Mouse (Mus musculus) lung, embryonic 16.5 days (tissue): ENCODE data around the gene Sp100. TPM values are rescaled to one million over a fixed set of nuclear protein-coding genes. Genes with fewer than 3 reads are reported as not detected.

Source experiments
- ATAC-seq: fragments of 200-750 bp; cut with Nextera tagmentation; 2 replicates; pipeline ENCODE4 v1.8.0; 2017; ENCODE audit warnings: low read depth, mild to moderate bottlenecking, moderate library complexity
- H3K27ac ChIP-seq: fragments of 300-500 bp; sonication (generic); 2 replicates; pipeline ENCODE4 v1.5.1; 2014; ENCODE audit warnings: mild to moderate bottlenecking, control low read depth, low read length
- H3K27me3 ChIP-seq: fragments of 300-500 bp; sonication (generic); 2 replicates; pipeline ENCODE4 v1.6.1; 2014; ENCODE audit warnings: low read depth, low read length, mixed read lengths; ENCODE audit not compliant: control insufficient read depth, insufficient read depth
- H3K36me3 ChIP-seq: fragments of 300-500 bp; sonication (generic); 2 replicates; pipeline ENCODE4 v1.6.1; 2014; ENCODE audit warnings: low read length; ENCODE audit not compliant: control insufficient read depth, insufficient read depth
- H3K4me1 ChIP-seq: fragments of 300-500 bp; sonication (generic); replicated peaks from 2 replicates; pipeline ENCODE4 v1.6.1; 2014; ENCODE audit warnings: low read length, mixed read lengths; ENCODE audit not compliant: control insufficient read depth, insufficient read depth
- H3K4me2 ChIP-seq: fragments of 300-500 bp; sonication (generic); 2 replicates; pipeline ENCODE4 v1.6.1; 2014; ENCODE audit warnings: low read depth, low read length, control low read depth
- H3K4me3 ChIP-seq: fragments of 300-500 bp; sonication (generic); 2 replicates; pipeline ENCODE4 v1.5.1; 2014; ENCODE audit warnings: mild to moderate bottlenecking, low read length, control low read depth
- H3K9ac ChIP-seq: fragments of 300-500 bp; sonication (generic); 2 replicates; pipeline ENCODE4 v1.6.1; 2014; ENCODE audit warnings: low read length, control low read depth
- H3K9me3 ChIP-seq: fragments of 300-500 bp; sonication (generic); 2 replicates; pipeline ENCODE4 v1.6.1; 2016; ENCODE audit warnings: low read length; ENCODE audit not compliant: control insufficient read depth
- WGBS: fragments of 180-500 bp; shearing (Covaris S2); extraction: QIAGEN DNeasy Blood & Tissue Kit; methylation state at CpG from one replicate; pipeline ENCODE4 v1.1.7; 2014; 5-methylcytosine and 5-hydroxymethylcytosine counted together
- microRNA-seq: library from miRNA; unstranded; fragments of <30 nt; microRNA quantifications from one replicate; pipeline ENCODE4, GENCODE M21; 2016
- polyA plus RNA-seq: library from polyadenylated mRNA; unstranded; fragments of >200 nt; fragmentation: Nextera tagmentation; extraction: Ambion mirVana; gene quantifications from 2 replicates; pipeline ENCODE4 v1.2.1, GENCODE M21; 2015

Gene Sp100
- polyA plus RNA-seq, 1 experiment from 2014 or later, result 2.8 TPM

DNA sequence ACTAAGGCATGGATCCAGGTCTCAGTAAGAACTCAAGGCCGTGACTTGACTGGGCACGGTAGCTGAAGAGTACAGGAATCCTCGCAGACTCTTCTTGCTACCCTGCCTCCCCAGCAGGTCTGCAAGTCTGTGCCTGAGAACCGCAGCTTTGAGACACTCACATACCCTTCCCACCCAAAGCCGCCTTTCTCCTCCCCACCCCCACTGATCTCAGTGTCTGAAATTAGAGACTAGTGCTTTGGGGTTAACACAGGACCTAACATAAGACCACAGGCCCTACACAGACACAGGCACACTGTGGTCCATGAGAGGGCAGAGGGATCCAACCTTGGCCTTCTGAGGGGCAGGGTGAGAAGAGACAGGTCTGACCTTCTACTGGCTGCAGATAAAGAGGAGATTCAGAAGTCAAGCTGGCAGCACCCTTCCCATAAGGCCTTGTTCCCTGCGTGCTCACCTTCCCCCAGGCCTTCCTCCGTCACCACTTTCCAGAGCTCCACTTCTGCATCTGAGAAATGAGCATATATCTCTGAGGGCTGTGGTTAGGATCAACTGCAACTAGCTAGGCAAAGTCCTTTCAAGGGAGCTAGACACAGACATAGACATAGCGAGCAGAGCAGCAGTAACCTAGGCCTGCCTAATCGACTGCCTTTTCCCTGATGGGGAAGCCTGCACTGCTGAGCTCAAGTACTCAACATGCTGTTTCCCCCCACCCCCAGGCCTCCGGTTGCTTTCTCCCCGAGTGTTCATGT, 102.3 kb downstream of the Sp100 start:
- Histone ChIP-seq H3K4me3 (no peak overlapping the region), H3K27ac (no peak overlapping the region), H3K4me1 (0 out of 2 replicates have a peak, but pooled peaks cover 4% of the 10 kb centered on the region), H3K27me3 (no peaks in the 10 kb centered on the region), H3K9me3 (no peaks in the 10 kb centered on the region), H3K9ac (no peak overlapping the region), H3K4me2 (no peak overlapping the region), H3K36me3 (no peaks in the 10 kb centered on the region)
- no peak for ATAC-seq
- 71% methylated on average over 11 of the region's 11 CpGs for WGBS

DNA sequence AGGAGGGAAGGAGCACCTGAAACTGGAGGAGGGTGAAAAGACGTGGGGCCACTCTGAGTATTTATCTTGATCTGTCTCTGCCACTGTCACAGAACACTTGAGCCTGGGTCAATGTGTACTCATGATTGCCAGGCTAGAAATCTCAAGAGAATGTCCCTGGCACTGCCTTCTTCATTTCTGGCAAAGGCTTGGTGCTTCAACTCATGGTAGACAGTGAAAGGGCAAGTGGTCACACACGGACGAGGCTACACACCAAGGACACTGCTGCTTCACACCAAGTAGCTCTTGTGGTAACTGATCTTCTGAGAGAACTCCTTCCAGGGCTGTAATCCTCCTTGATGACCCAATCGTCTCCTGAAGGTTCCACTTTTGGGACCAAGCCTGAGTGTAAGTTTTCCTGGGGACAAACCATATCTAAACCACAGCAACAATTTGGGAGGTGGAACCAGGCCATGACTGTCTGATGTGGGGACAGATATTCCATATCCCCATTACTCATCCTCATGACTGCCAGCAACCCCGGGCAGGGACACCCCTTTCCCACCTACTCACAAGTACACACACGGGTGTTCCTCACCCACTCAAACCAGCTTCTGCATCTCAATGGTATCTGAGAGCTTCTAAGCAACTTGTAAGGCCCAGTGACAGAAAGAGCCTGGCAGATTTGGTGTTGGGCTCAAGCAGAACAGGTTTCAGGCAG, 107.9 kb downstream of the Sp100 start:
- 55% methylated on average over 6 of the region's 6 CpGs for WGBS
- H3K4me2 ChIP-seq, result no peak overlapping the region
- no peaks in the 10 kb centered on the region for H3K9me3 ChIP-seq
- no peak overlapping the region for H3K9ac ChIP-seq
- H3K4me3 ChIP-seq, result no peak overlapping the region
- H3K4me1 ChIP-seq, result no peaks in the 10 kb centered on the region
- no peak overlapping the region for H3K27ac ChIP-seq
- ATAC-seq, result no peak
- H3K36me3 ChIP-seq, result no peaks in the 10 kb centered on the region
- no peaks in the 10 kb centered on the region for H3K27me3 ChIP-seq

DNA sequence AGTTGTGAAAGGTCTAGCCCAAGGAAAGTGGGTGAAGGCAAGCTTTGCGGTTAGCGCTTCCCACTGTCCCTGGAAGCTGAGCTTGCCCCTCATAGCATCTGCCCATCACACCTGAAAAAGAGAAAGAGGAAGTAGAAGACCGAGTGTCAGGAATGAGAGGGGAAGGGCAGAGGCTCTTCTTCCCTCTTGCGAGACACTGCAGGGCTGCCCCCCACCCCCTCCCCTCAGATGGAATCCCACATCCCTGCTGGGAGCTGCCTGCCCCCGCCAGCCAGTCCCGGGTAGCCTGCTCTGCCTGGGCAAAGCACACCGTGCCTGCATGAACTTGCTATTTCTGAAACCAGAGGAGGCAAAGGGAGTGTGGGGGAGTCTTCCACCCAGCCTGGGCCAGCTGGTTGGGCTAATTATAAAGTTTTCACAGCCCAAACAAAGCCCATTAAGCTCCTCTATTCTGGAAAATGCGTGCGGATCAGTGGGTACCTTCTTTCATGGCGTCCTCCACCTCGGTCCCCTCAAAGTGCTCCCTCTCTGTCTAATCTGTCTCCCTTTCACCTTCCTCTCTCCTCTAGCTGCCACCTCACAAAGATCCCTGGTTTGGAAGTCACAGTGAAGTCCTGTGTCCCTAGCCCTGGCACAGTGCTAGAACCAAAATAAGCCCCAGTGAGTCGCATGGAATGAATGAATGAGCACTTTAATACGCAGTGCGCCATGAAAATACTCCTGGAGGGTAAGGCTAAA, 108.6 kb downstream of the Sp100 start:
- Histone ChIP-seq H3K9ac (no peak overlapping the region), H3K4me2 (no peak overlapping the region), H3K4me3 (no peak overlapping the region), H3K9me3 (no peaks in the 10 kb centered on the region), H3K36me3 (no peaks in the 10 kb centered on the region), H3K27me3 (no peaks in the 10 kb centered on the region), H3K27ac (no peak overlapping the region), H3K4me1 (no peaks in the 10 kb centered on the region)
- WGBS, result 34% methylated on average over 12 of the region's 14 CpGs
- no peak for ATAC-seq

DNA sequence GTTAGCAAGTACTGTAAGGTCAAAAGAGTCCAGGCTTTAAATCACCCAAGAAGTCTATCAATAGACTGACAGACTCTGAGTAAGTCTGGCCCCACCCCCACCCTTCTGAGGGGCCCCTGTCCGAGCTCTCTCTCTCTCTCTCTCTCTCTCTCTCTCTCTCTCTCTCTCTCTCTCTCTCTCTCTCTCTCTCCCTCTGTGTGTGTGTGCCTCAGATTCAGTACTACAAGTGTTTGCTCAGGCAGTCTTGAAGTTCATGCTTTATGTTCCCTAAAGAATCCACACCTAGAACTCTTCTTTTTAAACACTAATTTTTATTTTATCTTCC, 109.1 kb downstream of the Sp100 start:
- Histone ChIP-seq H3K27ac (no peak overlapping the region), H3K9me3 (no peaks in the 10 kb centered on the region), H3K27me3 (no peaks in the 10 kb centered on the region), H3K4me1 (no peaks in the 10 kb centered on the region), H3K36me3 (no peaks in the 10 kb centered on the region), H3K4me2 (no peak overlapping the region), H3K4me3 (no peak overlapping the region), H3K9ac (no peak overlapping the region)
- WGBS, result 10% methylated on average over 1 of the region's 1 CpGs
- no peak for ATAC-seq

Small RNA genes within 50 kb of the gene (microRNA-seq; reads per million reads assigned to microRNA genes)
- not detected for gene Mir8096

Other genes with a start within 250 kb of the Sp100 start
- not detected in 2 replicates for gene G530012D18Rik, start 74.3 kb upstream of the Sp100 start, polyA plus RNA-seq
- gene Sp110, start 51.2 kb upstream of the Sp100 start, polyA plus RNA-seq, result 2.8 and 3.8 TPM in 2 replicates
- 1.9 and 3.4 TPM in 2 replicates for gene Sp140, start 49.6 kb upstream of the Sp100 start, polyA plus RNA-seq
- gene A630001G21Rik, start 128.7 kb downstream of the Sp100 start, polyA plus RNA-seq, result 1.3 and 1.5 TPM in 2 replicates
- gene Cab39, start 143.5 kb downstream of the Sp100 start, polyA plus RNA-seq, result 26.3 TPM in 2 replicates
- gene Itm2c, start 244.3 kb downstream of the Sp100 start, polyA plus RNA-seq, result 210 and 215 TPM in 2 replicates